Mouse (Mus musculus): Measurements from ENCODE around the gene Tcerg1l.

DNA sequence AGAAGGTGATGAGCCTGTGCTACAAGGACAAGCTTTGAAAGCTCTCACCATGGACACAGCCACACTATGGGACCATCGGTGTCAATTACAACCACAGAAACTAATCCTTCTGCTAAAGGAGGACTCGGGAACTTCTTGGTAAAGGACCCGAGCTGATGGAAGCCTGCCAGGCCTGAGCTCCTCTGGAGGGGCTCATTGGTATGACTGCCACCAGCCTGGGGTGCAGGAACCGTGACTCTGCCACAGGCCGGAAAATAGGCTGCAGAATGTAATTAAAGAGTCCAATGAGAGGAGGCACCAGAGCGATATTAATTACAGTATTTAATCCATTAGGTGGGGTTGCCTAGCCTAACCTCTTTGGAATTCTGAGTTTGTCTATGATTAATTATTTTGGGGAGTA is 52.1 kb downstream of the Tcerg1l start:
- no peak for TF ChIP-seq POLR2A (IDR thresholded peaks at IDR 0.05; ENCODE audit: low read depth, low read length)
- no peak for TF ChIP-seq CTCF (conservative IDR thresholded peaks at IDR 0.05; ENCODE audit: insufficient read depth, insufficient read length, low read depth, low read length)
